Mouse (Mus musculus): ENCODE results near the gene Fastkd3. TPM values are rescaled to one million over a fixed set of nuclear protein-coding genes. Genes with fewer than 3 reads are reported as not detected.

Fastkd3 gene
- polyA plus RNA-seq, 1 experiment from 2014 or later, result 22.3 TPM

GRCm38 (mm10) chr13:68598953-68599352 is 16.9 kb downstream of the Fastkd3 start:
- Histone ChIP-seq H3K4me1 (ENCODE audit: control insufficient read depth, insufficient read depth, low read depth, low read length) (peaks cover 3% of the 10 kb centered on the region), H3K27ac (ENCODE audit: low read depth, low read length) (no peak overlapping the region), H3K9ac (ENCODE audit: low read depth, low read length) (no peak overlapping the region), H3K36me3 (ENCODE audit: control insufficient read depth, insufficient read depth, low read length) (no peaks in the 10 kb centered on the region), H3K27me3 (replicated peaks; ENCODE audit: control insufficient read depth, insufficient read depth, low read length) (no peaks in the 10 kb centered on the region), H3K9me3 (ENCODE audit: control insufficient read depth, low read length) (no peaks in the 10 kb centered on the region), H3K4me2 (ENCODE audit: low read length) (no peak overlapping the region), H3K4me3 (ENCODE audit: low read length) (no peak overlapping the region)
- ATAC-seq, result no peak

GRCm38 (mm10) chr13:68601184-68601583 is 19.1 kb downstream of the Fastkd3 start:
- H3K4me3 ChIP-seq (ENCODE audit: low read length), result no peak overlapping the region
- peaks cover 3% of the 10 kb centered on the region for H3K4me1 ChIP-seq (ENCODE audit: control insufficient read depth, insufficient read depth, low read depth, low read length)
- peak; percentile 46 for ATAC-seq
- H3K27me3 ChIP-seq (replicated peaks; ENCODE audit: control insufficient read depth, insufficient read depth, low read length), result no peaks in the 10 kb centered on the region
- no peak overlapping the region for H3K27ac ChIP-seq (ENCODE audit: low read depth, low read length)
- H3K36me3 ChIP-seq (ENCODE audit: control insufficient read depth, insufficient read depth, low read length), result no peaks in the 10 kb centered on the region
- 10% methylated on average over 6 of the region's 6 CpGs for WGBS
- H3K4me2 ChIP-seq (ENCODE audit: low read length), result no peak overlapping the region
- no peaks in the 10 kb centered on the region for H3K9me3 ChIP-seq (ENCODE audit: control insufficient read depth, low read length)
- 0 out of 2 replicates have a peak overlapping the region, but pooled peaks have one; percentile 5 for H3K9ac ChIP-seq (ENCODE audit: low read depth, low read length)

GRCm38 (mm10) chr13:68603085-68603484 is 21.1 kb downstream of the Fastkd3 start:
- no peaks in the 10 kb centered on the region for H3K27me3 ChIP-seq (replicated peaks; ENCODE audit: control insufficient read depth, insufficient read depth, low read length)
- no peak for ATAC-seq
- no peak overlapping the region for H3K27ac ChIP-seq (ENCODE audit: low read depth, low read length)
- H3K4me1 ChIP-seq (ENCODE audit: control insufficient read depth, insufficient read depth, low read depth, low read length), result no peaks in the 10 kb centered on the region; the same call in none of the 2 replicates
- WGBS, result 84% methylated on average over 6 of the region's 6 CpGs
- H3K4me2 ChIP-seq (ENCODE audit: low read length), result no peak overlapping the region
- no peak overlapping the region for H3K4me3 ChIP-seq (ENCODE audit: low read length)
- H3K9ac ChIP-seq (ENCODE audit: low read depth, low read length), result no peak overlapping the region
- no peaks in the 10 kb centered on the region for H3K36me3 ChIP-seq (ENCODE audit: control insufficient read depth, insufficient read depth, low read length)
- H3K9me3 ChIP-seq (ENCODE audit: control insufficient read depth, low read length), result no peaks in the 10 kb centered on the region

GRCm38 (mm10) chr13:68605689-68606126 is 23.7 kb downstream of the Fastkd3 start:
- Histone ChIP-seq H3K4me2 (ENCODE audit: low read length) (peak overlapping the region; percentile 52), H3K4me1 (ENCODE audit: control insufficient read depth, insufficient read depth, low read depth, low read length) (no peaks in the 10 kb centered on the region; the same call in none of the 2 replicates), H3K36me3 (ENCODE audit: control insufficient read depth, insufficient read depth, low read length) (no peaks in the 10 kb centered on the region), H3K4me3 (ENCODE audit: low read length) (peak overlapping the region; percentile 32), H3K27me3 (replicated peaks; ENCODE audit: control insufficient read depth, insufficient read depth, low read length) (no peaks in the 10 kb centered on the region), H3K27ac (ENCODE audit: low read depth, low read length) (no peak overlapping the region), H3K9ac (ENCODE audit: low read depth, low read length) (no peak overlapping the region), H3K9me3 (ENCODE audit: control insufficient read depth, low read length) (no peaks in the 10 kb centered on the region)
- ATAC-seq, result peak; percentile 76
- WGBS, result 3% methylated on average over 11 of the region's 11 CpGs

- Histone ChIP-seq H3K4me2 (ENCODE audit: low read length) (peak overlapping the region; percentile 25), H3K4me3 (ENCODE audit: low read length) (no peak overlapping the region), H3K9ac (ENCODE audit: low read depth, low read length) (0 out of 2 replicates have a peak overlapping the region, but pooled peaks have one; percentile 4), H3K9me3 (ENCODE audit: control insufficient read depth, low read length) (no peaks in the 10 kb centered on the region), H3K27ac (ENCODE audit: low read depth, low read length) (peak overlapping the region; percentile 36), H3K36me3 (ENCODE audit: control insufficient read depth, insufficient read depth, low read length) (no peaks in the 10 kb centered on the region), H3K4me1 (ENCODE audit: control insufficient read depth, insufficient read depth, low read depth, low read length) (no peaks in the 10 kb centered on the region; the same call in 1 of the 2 replicates), H3K27me3 (replicated peaks; ENCODE audit: control insufficient read depth, insufficient read depth, low read length) (no peaks in the 10 kb centered on the region)
- 53% methylated on average over 21 of the region's 21 CpGs for whole genome bisulfite sequencing
- ATAC-seq, result peak; percentile 60
Observed at GRCm38 (mm10) chr13:68607652-68608405, 25.8 kb downstream of the Fastkd3 start.

- H3K27me3 ChIP-seq (replicated peaks; ENCODE audit: control insufficient read depth, insufficient read depth, low read length), result no peaks in the 10 kb centered on the region
- H3K27ac ChIP-seq (ENCODE audit: low read depth, low read length), result no peak overlapping the region
- no peaks in the 10 kb centered on the region for H3K36me3 ChIP-seq (ENCODE audit: control insufficient read depth, insufficient read depth, low read length)
- no peaks in the 10 kb centered on the region for H3K4me1 ChIP-seq (ENCODE audit: control insufficient read depth, insufficient read depth, low read depth, low read length)
- 63% methylated on average over 6 of the region's 6 CpGs for WGBS
- H3K4me2 ChIP-seq (ENCODE audit: low read length), result no peak overlapping the region
- peak; percentile 94 for ATAC-seq
- H3K9ac ChIP-seq (ENCODE audit: low read depth, low read length), result no peak overlapping the region
- H3K9me3 ChIP-seq (ENCODE audit: control insufficient read depth, low read length), result no peaks in the 10 kb centered on the region
- no peak overlapping the region for H3K4me3 ChIP-seq (ENCODE audit: low read length)
Observed at GRCm38 (mm10) chr13:68622792-68623191, 40.8 kb downstream of the Fastkd3 start.

- no peak for ATAC-seq
- Histone ChIP-seq H3K4me3 (ENCODE audit: low read length) (no peak overlapping the region), H3K4me1 (ENCODE audit: control insufficient read depth, insufficient read depth, low read depth, low read length) (no peaks in the 10 kb centered on the region), H3K27me3 (replicated peaks; ENCODE audit: control insufficient read depth, insufficient read depth, low read length) (no peaks in the 10 kb centered on the region), H3K27ac (ENCODE audit: low read depth, low read length) (no peak overlapping the region), H3K36me3 (ENCODE audit: control insufficient read depth, insufficient read depth, low read length) (no peaks in the 10 kb centered on the region), H3K9ac (ENCODE audit: low read depth, low read length) (no peak overlapping the region), H3K4me2 (ENCODE audit: low read length) (no peak overlapping the region), H3K9me3 (ENCODE audit: control insufficient read depth, low read length) (no peaks in the 10 kb centered on the region)
- 77% methylated on average over 3 of the region's 3 CpGs for WGBS
Observed at GRCm38 (mm10) chr13:68627041-68627440, 45.0 kb downstream of the Fastkd3 start.

Other genes starting within 250 kb of the Fastkd3 start
- 10.6 and 12.6 TPM in 2 replicates for gene Mtrr, start 85 bp upstream of the Fastkd3 start, polyA plus RNA-seq (2015; fragmentation: Nextera tagmentation; extraction: Ambion mirVana)
- gene 1700001L19Rik, start 15.2 kb downstream of the Fastkd3 start, polyA plus RNA-seq (2015; fragmentation: Nextera tagmentation; extraction: Ambion mirVana), result 9.4 and 14.4 TPM in 2 replicates